Mouse (Mus musculus): ENCODE measurements around the gene Rundc3a. TPM values are rescaled to one million over a fixed set of nuclear protein-coding genes. Genes with fewer than 3 reads are reported as not detected.

The Rundc3a gene
- polyA plus RNA-seq, 1 experiment, result 53.7 TPM

DNA sequence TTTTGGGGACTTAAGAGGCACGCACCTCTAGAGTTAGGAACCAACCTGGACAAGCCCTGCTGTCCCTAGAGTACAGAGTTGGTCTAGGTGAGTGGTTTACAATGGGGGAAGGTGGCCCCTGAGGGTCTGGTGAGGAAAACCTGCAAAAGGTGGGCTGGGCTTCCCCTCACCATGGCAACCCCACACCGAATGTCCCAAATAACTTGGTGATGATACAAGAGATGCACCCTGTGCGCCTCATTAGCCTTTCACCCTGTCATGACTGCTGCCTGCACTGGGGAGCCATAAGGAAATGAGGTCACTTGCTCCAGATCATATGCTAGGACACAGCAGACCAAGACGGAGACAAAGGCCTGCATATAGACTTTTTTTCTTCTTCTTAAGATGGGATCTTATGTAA lies 42.8 kb upstream of the Rundc3a start:
- TF ChIP-seq CTCF (IDR thresholded peaks at IDR 0.05; ENCODE audit: control insufficient read depth, insufficient read depth, insufficient replicate concordance, low read depth, low read length) (no peak), POLR2A (IDR thresholded peaks at IDR 0.05; ENCODE audit: control insufficient read depth, low read depth, low read length) (no peak)
- Histone ChIP-seq H3K4me3 (ENCODE audit: control insufficient read depth, low read depth, low read length) (no peak overlapping the region), H3K27me3 (ENCODE audit: control insufficient read depth, insufficient read depth, low read length) (no peaks in the 10 kb centered on the region), H3K36me3 (ENCODE audit: control insufficient read depth, insufficient read depth, low read length) (no peaks in the 10 kb centered on the region), H3K27ac (ENCODE audit: control insufficient read depth, insufficient read depth, low read depth, low read length) (no peak overlapping the region), H3K4me1 (ENCODE audit: control insufficient read depth, insufficient read depth, low read length) (no peaks in the 10 kb centered on the region)

DNA sequence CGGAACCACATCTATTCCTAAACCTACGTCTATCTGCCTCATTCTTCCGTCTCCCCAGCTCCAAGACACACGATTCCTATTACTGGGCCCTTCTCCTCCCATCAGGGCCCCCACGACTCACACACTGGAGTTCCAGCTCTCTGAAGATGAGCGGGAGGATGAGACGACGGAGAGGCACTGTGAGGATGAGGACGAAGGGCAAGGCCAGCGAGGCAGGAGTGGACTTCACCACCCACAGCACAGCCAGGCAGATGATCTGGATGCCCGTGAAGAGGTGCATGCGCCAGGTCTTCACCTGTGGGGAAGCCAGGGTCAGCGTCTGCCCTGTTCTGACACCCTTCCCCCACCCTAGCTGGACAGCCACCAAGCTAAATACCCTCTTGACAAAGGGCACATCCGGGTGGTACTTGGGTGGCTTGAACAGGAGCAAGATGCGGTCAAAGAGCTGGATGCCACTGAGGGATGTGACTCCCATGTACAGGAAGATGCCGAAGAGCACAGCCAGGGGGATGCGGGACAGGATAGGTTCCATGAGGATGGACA lies 42.2 kb upstream of the Rundc3a start:
- Histone ChIP-seq H3K27me3 (ENCODE audit: control insufficient read depth, insufficient read depth, low read length) (no peaks in the 10 kb centered on the region), H3K4me1 (ENCODE audit: control insufficient read depth, insufficient read depth, low read length) (no peaks in the 10 kb centered on the region), H3K4me3 (ENCODE audit: control insufficient read depth, low read depth, low read length) (no peak overlapping the region), H3K36me3 (ENCODE audit: control insufficient read depth, insufficient read depth, low read length) (no peaks in the 10 kb centered on the region), H3K27ac (ENCODE audit: control insufficient read depth, insufficient read depth, low read depth, low read length) (no peak overlapping the region)
- no peak for TF ChIP-seq CTCF (IDR thresholded peaks at IDR 0.05; ENCODE audit: control insufficient read depth, insufficient read depth, insufficient replicate concordance, low read depth, low read length)
- no peak for TF ChIP-seq POLR2A (IDR thresholded peaks at IDR 0.05; ENCODE audit: control insufficient read depth, low read depth, low read length)

DNA sequence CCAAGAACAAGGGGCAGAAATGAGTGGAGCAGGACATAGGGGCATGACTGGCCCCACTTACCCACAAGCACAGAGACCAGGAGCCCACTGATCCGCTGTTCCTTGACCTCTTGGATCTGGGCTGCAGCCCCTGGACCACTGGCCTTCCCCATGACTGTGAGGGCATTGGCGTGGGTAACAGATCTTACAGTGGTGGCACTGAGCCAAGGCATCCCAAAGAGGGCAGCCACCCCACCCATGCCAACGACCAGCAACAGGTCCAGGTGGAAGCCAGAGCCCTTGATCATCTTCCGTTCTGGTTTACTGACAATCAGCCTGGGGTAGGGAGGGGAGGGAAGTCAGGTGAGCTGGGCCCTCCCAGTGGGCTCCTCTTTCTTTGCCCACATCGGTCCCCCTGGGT lies 40.8 kb upstream of the Rundc3a start:
- TF ChIP-seq CTCF (IDR thresholded peaks at IDR 0.05; ENCODE audit: control insufficient read depth, insufficient read depth, insufficient replicate concordance, low read depth, low read length) (no peak), POLR2A (IDR thresholded peaks at IDR 0.05; ENCODE audit: control insufficient read depth, low read depth, low read length) (no peak)
- Histone ChIP-seq H3K36me3 (ENCODE audit: control insufficient read depth, insufficient read depth, low read length) (no peaks in the 10 kb centered on the region), H3K27ac (ENCODE audit: control insufficient read depth, insufficient read depth, low read depth, low read length) (no peak overlapping the region), H3K4me3 (ENCODE audit: control insufficient read depth, low read depth, low read length) (no peak overlapping the region), H3K27me3 (ENCODE audit: control insufficient read depth, insufficient read depth, low read length) (no peaks in the 10 kb centered on the region), H3K4me1 (ENCODE audit: control insufficient read depth, insufficient read depth, low read length) (no peaks in the 10 kb centered on the region; the same call in 1 of the 2 replicates)

DNA sequence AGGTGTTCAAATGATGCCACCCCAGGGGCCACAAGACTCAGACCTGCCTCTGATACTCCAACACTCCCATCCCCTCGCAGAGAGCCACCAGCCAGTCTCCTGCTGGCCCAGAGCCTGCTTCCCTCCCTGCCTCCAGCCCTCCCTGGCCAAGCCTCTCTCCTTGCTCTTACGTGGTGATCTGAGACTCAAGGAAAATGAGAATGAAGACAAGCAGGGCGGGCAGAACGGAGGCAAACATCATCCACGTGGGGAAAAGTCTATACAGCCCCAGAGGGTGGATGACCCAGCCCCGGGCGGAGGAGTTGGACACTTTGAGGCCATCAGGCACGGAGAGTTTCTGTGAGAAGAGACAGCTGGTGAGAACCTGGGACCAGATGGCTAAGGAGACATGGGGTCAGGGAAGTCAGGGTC lies 40.2 kb upstream of the Rundc3a start:
- Histone ChIP-seq H3K36me3 (ENCODE audit: control insufficient read depth, insufficient read depth, low read length) (no peaks in the 10 kb centered on the region), H3K4me1 (ENCODE audit: control insufficient read depth, insufficient read depth, low read length) (no peaks in the 10 kb centered on the region; the same call in 1 of the 2 replicates), H3K4me3 (ENCODE audit: control insufficient read depth, low read depth, low read length) (no peak overlapping the region), H3K27me3 (ENCODE audit: control insufficient read depth, insufficient read depth, low read length) (no peaks in the 10 kb centered on the region), H3K27ac (ENCODE audit: control insufficient read depth, insufficient read depth, low read depth, low read length) (no peak overlapping the region)
- TF ChIP-seq CTCF (IDR thresholded peaks at IDR 0.05; ENCODE audit: control insufficient read depth, insufficient read depth, insufficient replicate concordance, low read depth, low read length), result no peak
- no peak for TF ChIP-seq POLR2A (IDR thresholded peaks at IDR 0.05; ENCODE audit: control insufficient read depth, low read depth, low read length)

DNA sequence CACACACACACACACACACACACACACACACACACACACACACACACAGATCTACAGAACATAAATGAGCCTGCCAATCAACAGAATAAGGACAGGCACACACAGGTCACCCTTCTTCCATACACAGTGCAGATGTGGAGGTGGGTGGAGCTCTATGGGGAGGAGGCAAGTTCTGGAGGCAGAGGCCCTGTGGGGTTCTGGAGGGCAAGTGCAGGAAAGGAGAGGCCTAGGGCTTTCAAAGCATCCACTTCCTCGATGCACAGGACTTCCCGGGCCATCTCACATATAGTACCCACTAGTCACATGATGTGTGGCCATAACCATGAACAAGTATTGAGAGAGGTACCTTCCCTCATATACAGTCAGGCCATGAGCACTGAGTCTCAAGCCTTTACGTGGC lies 37.7 kb upstream of the Rundc3a start:
- no peaks in the 10 kb centered on the region; the same call in 1 of the 2 replicates for H3K4me1 ChIP-seq (ENCODE audit: control insufficient read depth, insufficient read depth, low read length)
- H3K27ac ChIP-seq (ENCODE audit: control insufficient read depth, insufficient read depth, low read depth, low read length), result no peak overlapping the region
- no peaks in the 10 kb centered on the region for H3K27me3 ChIP-seq (ENCODE audit: control insufficient read depth, insufficient read depth, low read length)
- no peaks in the 10 kb centered on the region for H3K36me3 ChIP-seq (ENCODE audit: control insufficient read depth, insufficient read depth, low read length)
- H3K4me3 ChIP-seq (ENCODE audit: control insufficient read depth, low read depth, low read length), result no peak overlapping the region
- TF ChIP-seq POLR2A (IDR thresholded peaks at IDR 0.05; ENCODE audit: control insufficient read depth, low read depth, low read length) (no peak), CTCF (IDR thresholded peaks at IDR 0.05; ENCODE audit: control insufficient read depth, insufficient read depth, insufficient replicate concordance, low read depth, low read length) (no peak)

DNA sequence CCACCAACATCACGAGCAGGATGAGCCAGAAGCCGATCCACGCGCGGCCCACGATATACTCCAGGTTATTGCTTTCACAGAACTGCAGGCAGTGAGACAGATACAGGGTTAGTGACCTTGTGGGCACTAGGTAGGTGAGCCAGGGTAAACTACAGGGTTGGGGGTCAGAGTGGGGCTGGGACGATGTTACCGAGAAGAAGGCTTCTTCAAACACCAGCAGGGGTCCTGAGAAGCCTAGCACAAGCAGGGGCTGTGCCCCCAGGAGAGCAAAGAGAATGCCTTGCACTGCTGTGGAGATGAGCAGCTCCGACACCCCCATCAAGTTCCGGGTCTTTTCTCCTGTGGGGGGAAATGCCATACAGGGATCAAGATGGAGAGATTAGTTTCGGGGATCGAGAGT lies 37.0 kb upstream of the Rundc3a start:
- no peak overlapping the region for H3K4me3 ChIP-seq (ENCODE audit: control insufficient read depth, low read depth, low read length)
- H3K4me1 ChIP-seq (ENCODE audit: control insufficient read depth, insufficient read depth, low read length), result no peaks in the 10 kb centered on the region; the same call in 1 of the 2 replicates
- H3K27me3 ChIP-seq (ENCODE audit: control insufficient read depth, insufficient read depth, low read length), result no peaks in the 10 kb centered on the region
- TF ChIP-seq CTCF (IDR thresholded peaks at IDR 0.05; ENCODE audit: control insufficient read depth, insufficient read depth, insufficient replicate concordance, low read depth, low read length) (no peak), POLR2A (IDR thresholded peaks at IDR 0.05; ENCODE audit: control insufficient read depth, low read depth, low read length) (no peak)
- H3K36me3 ChIP-seq (ENCODE audit: control insufficient read depth, insufficient read depth, low read length), result no peaks in the 10 kb centered on the region
- no peak overlapping the region for H3K27ac ChIP-seq (ENCODE audit: control insufficient read depth, insufficient read depth, low read depth, low read length)

DNA sequence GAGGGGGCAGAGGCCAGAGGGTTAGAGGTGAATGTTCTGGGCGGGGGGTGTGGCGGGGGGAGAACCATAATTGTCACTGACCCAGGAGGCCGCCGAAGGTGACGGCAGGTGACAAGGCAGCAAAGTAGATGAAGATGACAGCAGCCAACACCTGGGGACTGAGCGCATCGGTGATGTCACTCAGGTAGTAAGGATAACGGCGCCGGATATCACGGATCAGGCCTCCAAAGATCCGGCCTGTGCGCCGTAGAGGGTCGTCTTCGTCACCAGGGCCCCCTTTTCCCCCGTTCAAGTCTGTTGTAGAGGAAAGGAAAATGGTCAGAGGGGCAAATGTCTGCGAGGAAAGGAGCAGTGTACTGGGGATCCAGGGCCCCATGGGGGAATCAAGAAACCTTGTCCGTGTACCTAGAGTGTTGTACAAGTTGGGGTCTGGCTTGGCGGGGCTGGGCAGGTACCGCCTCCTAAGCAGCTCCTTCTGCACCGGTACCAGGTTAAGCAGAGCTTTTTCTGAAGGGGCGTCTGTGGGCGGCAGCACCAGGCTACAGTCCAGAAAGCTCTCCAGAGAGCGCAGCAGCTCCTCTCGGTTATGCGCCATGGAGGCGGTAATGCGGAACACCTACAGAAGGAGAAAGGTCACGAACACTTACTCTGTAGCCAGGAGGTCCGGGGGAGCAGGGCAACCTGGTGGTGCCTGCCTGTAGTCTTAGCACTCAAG lies 36.4 kb upstream of the Rundc3a start:
- TF ChIP-seq POLR2A (IDR thresholded peaks at IDR 0.05; ENCODE audit: control insufficient read depth, low read depth, low read length) (no peak), CTCF (IDR thresholded peaks at IDR 0.05; ENCODE audit: control insufficient read depth, insufficient read depth, insufficient replicate concordance, low read depth, low read length) (no peak)
- no peaks in the 10 kb centered on the region for H3K36me3 ChIP-seq (ENCODE audit: control insufficient read depth, insufficient read depth, low read length)
- no peaks in the 10 kb centered on the region; the same call in 1 of the 2 replicates for H3K4me1 ChIP-seq (ENCODE audit: control insufficient read depth, insufficient read depth, low read length)
- H3K27me3 ChIP-seq (ENCODE audit: control insufficient read depth, insufficient read depth, low read length), result no peaks in the 10 kb centered on the region
- H3K4me3 ChIP-seq (ENCODE audit: control insufficient read depth, low read depth, low read length), result no peak overlapping the region
- no peak overlapping the region for H3K27ac ChIP-seq (ENCODE audit: control insufficient read depth, insufficient read depth, low read depth, low read length)
